In the genomic region with DNA sequence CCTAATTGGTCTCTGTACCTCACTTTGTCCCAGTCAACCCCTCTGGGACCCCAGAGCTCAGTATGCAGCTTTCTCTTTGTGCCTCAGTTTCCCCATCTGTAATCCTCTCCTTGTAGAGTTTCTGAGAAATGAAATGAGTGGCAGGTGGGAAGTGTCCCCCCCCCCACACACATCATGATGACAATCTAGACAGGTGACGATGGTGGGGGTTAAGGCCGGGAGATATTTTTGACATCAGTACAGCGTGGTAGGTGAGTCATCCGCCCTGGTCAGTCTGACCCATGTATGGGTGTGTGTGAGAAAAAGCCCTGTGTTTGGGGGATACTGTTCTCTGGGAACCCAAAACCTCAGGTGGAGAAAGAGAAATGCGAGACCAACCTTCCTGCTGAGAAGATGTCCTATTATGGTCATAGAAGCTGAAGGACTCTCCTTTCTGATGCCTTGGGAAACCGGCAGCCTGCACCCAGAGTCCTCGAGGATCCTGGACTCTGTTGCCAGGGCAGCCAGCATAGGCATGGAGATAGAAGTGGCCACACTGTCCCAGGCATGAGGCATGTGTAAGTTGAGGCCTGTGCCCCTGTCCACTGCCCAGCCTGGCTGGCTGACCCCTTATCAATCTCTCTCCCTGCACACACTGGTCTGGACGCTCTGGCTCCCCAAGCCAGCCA, we compare ENCODE assay signal across 25 mouse cellular contexts. TPM values are rescaled to one million over a fixed set of nuclear protein-coding genes. Genes with fewer than 3 reads are reported as not detected.
DNase-seq lines count a peak whose midpoint lies in the region; ATAC-seq and TF ChIP-seq lines count a peak whose summit lies in the region.
"Had no signal": no experiment of that assay in that cellular context is flagged by ENCODE, and none has a peak within 500 bp of the region (broad histone marks: within the 10 kb centered on the region; RNA-seq: fewer than 3 reads in every experiment).

No protein-coding gene starts in this region.

- H3K79me2 ChIP-seq in C2C12 (ENCODE audit: control insufficient read depth, insufficient read depth): no peaks in the 10 kb centered on the region

- no peak overlapping the region for H3ac ChIP-seq in C2C12 (ENCODE audit: control insufficient read depth, insufficient read length, low read depth)

- H3K4me1 ChIP-seq in heart, embryonic 12.5 days (replicated peaks): peaks cover 82% of the 10 kb centered on the region
- H3K4me1 ChIP-seq: embryonic facial prominence, embryonic 12.5 days; midbrain, embryonic 12.5 days had no signal

- H3K4me3 ChIP-seq in heart, embryonic 12.5 days: no peak overlapping the region
- no peak overlapping the region for H3K4me3 ChIP-seq in C2C12 (ENCODE audit: insufficient read depth, poor library complexity, severe bottlenecking)
- H3K4me3 ChIP-seq: embryonic facial prominence, embryonic 12.5 days; hindbrain, embryonic 10.5 days; hindbrain, embryonic 15.5 days; midbrain, embryonic 12.5 days had no signal

- no peaks in the 10 kb centered on the region for H3K79me3 ChIP-seq in C2C12 (ENCODE audit: low read depth)

- ATAC-seq in heart, embryonic 12.5 days (ENCODE audit: insufficient number of reproducible peaks, low FRiP score): no peak
- ATAC-seq: forebrain, embryonic 16.5 days; inflammation-experienced regulatory T-cells, adult 6 months had no signal

- no peak for DNase-seq in heart, adult 18-20 months
- peak; percentile 10 for DNase-seq in heart, postnatal 4 days
- DNase-seq in heart, adult 9 months (ENCODE audit: low spot score in 2 of 2): no peak
- peak; percentile 70 for DNase-seq in fibroblast of lung, adult 2 months (ENCODE audit: low read depth)
- no peak for DNase-seq in kidney, postnatal 36 days
- DNase-seq: adrenal gland, postnatal 25 days; cerebellum, adult 11-12 months; cerebellum, adult 9-11 months; embryo, embryonic 11 days; kidney, adult 9 months; kidney, postnatal 10 days; layer of hippocampus, adult 9-11 months; liver; lung, adult 2 months; lung, postnatal 10 days; thymus, postnatal 4 days had no signal

- no peaks in the 10 kb centered on the region for H3K27me3 ChIP-seq in heart, embryonic 12.5 days (replicated peaks)
- H3K27me3 ChIP-seq in C2C12 (ENCODE audit: control insufficient read depth, insufficient read depth, insufficient read length): no peaks in the 10 kb centered on the region
- H3K27me3 ChIP-seq: embryonic facial prominence, embryonic 12.5 days had no signal

- no peaks in the 10 kb centered on the region for H3K9me3 ChIP-seq in heart, embryonic 12.5 days (replicated peaks)
- H3K9me3 ChIP-seq: embryonic facial prominence, embryonic 12.5 days; hindbrain, embryonic 10.5 days; hindbrain, embryonic 15.5 days; midbrain, embryonic 12.5 days had no signal

- H3K36me3 ChIP-seq in heart, embryonic 12.5 days: peaks cover 23% of the 10 kb centered on the region
- H3K36me3 ChIP-seq in C2C12 (ENCODE audit: control insufficient read depth, insufficient read depth): no peaks in the 10 kb centered on the region
- H3K36me3 ChIP-seq: embryonic facial prominence, embryonic 12.5 days; hindbrain, embryonic 10.5 days; hindbrain, embryonic 15.5 days; midbrain, embryonic 12.5 days had no signal

- 53% methylated on average over 8 of the region's 8 CpGs for WGBS in heart, embryonic 12.5 days

- H3K4me2 ChIP-seq in heart, embryonic 12.5 days: no peak overlapping the region
- H3K4me2 ChIP-seq: embryonic facial prominence, embryonic 12.5 days; hindbrain, embryonic 15.5 days; midbrain, embryonic 12.5 days had no signal

- no peak for TF ChIP-seq CTCF in C2C12 (IDR thresholded peaks at IDR 0.05; ENCODE audit: control insufficient read depth, insufficient read depth, insufficient read length)

- H3K27ac ChIP-seq in heart, embryonic 12.5 days (ENCODE audit: poor library complexity, severe bottlenecking): peak overlapping the region; percentile 52; the same call in 1 of the 2 replicates
- H3K27ac ChIP-seq: embryonic facial prominence, embryonic 12.5 days; hindbrain, embryonic 10.5 days; hindbrain, embryonic 15.5 days; liver, embryonic 14.5 days; midbrain, embryonic 12.5 days had no signal

- H3K9ac ChIP-seq in heart, embryonic 12.5 days: 0 out of 2 replicates have a peak overlapping the region, but pooled peaks have one; percentile 40
- H3K9ac ChIP-seq: embryonic facial prominence, embryonic 12.5 days; hindbrain, embryonic 15.5 days; liver, embryonic 14.5 days; midbrain, embryonic 12.5 days had no signal

TF ChIP-seq in C2C12, 6 proteins besides CTCF, POLR2A, EP300 and RAD21:
- TF ChIP-seq FOSL1 (IDR thresholded peaks at IDR 0.05; ENCODE audit: insufficient read depth, low read length, poor library complexity, severe bottlenecking) (no peak), MYOD1 (IDR thresholded peaks at IDR 0.05; ENCODE audit: control insufficient read depth, insufficient read length, low read depth) (peak; percentile 76)

RNA-seq across cellular contexts. Expression of a gene that starts 50.1 kb away (rescaled TPM):
- polyA plus RNA-seq in heart, embryonic 12.5 days (2016; fragmentation: Nextera tagmentation; extraction: Ambion mirVana): 62.5 and 62.7 TPM in 2 replicates
- total RNA-seq in heart, adult 18-20 months (2021): 100 to 1,000 TPM; 393 to 402 TPM
- total RNA-seq in heart, postnatal 4 days (2021): 100 to 1,000 TPM; 366 to 416 TPM
- 78.4 TPM for polyA plus RNA-seq in C2C12 (2012; fragmentation: generic; extraction: Trizol)
- polyA plus RNA-seq: inflammation-experienced regulatory T-cells, adult 6 months had no signal

Comparison
In these comparisons a context has a peak if more than half of its experiments do, and no peak if none do; other contexts are left out.
1. DNase-seq: peak in heart, postnatal 4 days (single experiment) and fibroblast of lung, adult 2 months (single experiment); none in heart, adult 18-20 months (0 of 2), heart, adult 9 months (0 of 2) and kidney, postnatal 36 days (0 of 2).